Mouse (Mus musculus): ENCODE results near the gene Gm20388. TPM values are rescaled to one million over a fixed set of nuclear protein-coding genes. Genes with fewer than 3 reads are reported as not detected.

Gene Gm20388
- total and polyA plus RNA-seq, 3 experiments: 0.02 to 0.05 TPM; not detected in 1

GRCm38 (mm10) chr8:121377680-121378079 lies 1467.0 kb downstream of the Gm20388 start:
- H3K36me3 ChIP-seq (replicated peaks): no peaks in the 10 kb centered on the region
- H3K4me1 ChIP-seq (ENCODE audit: insufficient read depth, low read depth, low read length): no peaks in the 10 kb centered on the region
- no peak for DNase-seq (ENCODE audit: low spot score)
- H3K9me3 ChIP-seq (replicated peaks): peaks cover 91% of the 10 kb centered on the region
- TF ChIP-seq TAL1 (conservative IDR thresholded peaks at IDR 0.05; ENCODE audit: low read depth, low read length) (no peak), GATA1 (IDR thresholded peaks at IDR 0.05; ENCODE audit: borderline replicate concordance, low read length) (no peak), POLR2AphosphoS5 (IDR thresholded peaks at IDR 0.05; ENCODE audit: insufficient replicate concordance, low read depth, low read length) (no peak), CTCF (IDR thresholded peaks at IDR 0.05; ENCODE audit: low read depth, low read length) (no peak), GATA2 (IDR thresholded peaks at IDR 0.05; ENCODE audit: borderline replicate concordance, low read depth, low read length) (no peak)
- ATAC-seq (ENCODE audit: extremely low read depth, insufficient number of reproducible peaks, low FRiP score, poor library complexity, severe bottlenecking): no peak
- H3K27me3 ChIP-seq (ENCODE audit: insufficient read depth, low read length): no peaks in the 10 kb centered on the region
- no peak overlapping the region for H3K4me3 ChIP-seq (ENCODE audit: low read depth, low read length)

GRCm38 (mm10) chr8:121379387-121379786 lies 1468.7 kb downstream of the Gm20388 start:
- Histone ChIP-seq H3K27me3 (ENCODE audit: insufficient read depth, low read length) (no peaks in the 10 kb centered on the region), H3K4me1 (ENCODE audit: insufficient read depth, low read depth, low read length) (no peaks in the 10 kb centered on the region), H3K9me3 (replicated peaks) (peaks cover 91% of the 10 kb centered on the region), H3K36me3 (replicated peaks) (no peaks in the 10 kb centered on the region), H3K4me3 (ENCODE audit: low read depth, low read length) (no peak overlapping the region)
- no peak for TF ChIP-seq GATA1 (IDR thresholded peaks at IDR 0.05; ENCODE audit: borderline replicate concordance, low read length)
- TF ChIP-seq GATA2 (IDR thresholded peaks at IDR 0.05; ENCODE audit: borderline replicate concordance, low read depth, low read length): no peak
- no peak for TF ChIP-seq CTCF (IDR thresholded peaks at IDR 0.05; ENCODE audit: low read depth, low read length)
- TF ChIP-seq TAL1 (conservative IDR thresholded peaks at IDR 0.05; ENCODE audit: low read depth, low read length): no peak
- no peak for TF ChIP-seq POLR2AphosphoS5 (IDR thresholded peaks at IDR 0.05; ENCODE audit: insufficient replicate concordance, low read depth, low read length)
- DNase-seq (ENCODE audit: low spot score): no peak
- no peak for ATAC-seq (ENCODE audit: extremely low read depth, insufficient number of reproducible peaks, low FRiP score, poor library complexity, severe bottlenecking)

- no peak overlapping the region; the same call in 1 of the 2 replicates for H3K4me3 ChIP-seq (ENCODE audit: low read depth, low read length)
- TF ChIP-seq TAL1 (conservative IDR thresholded peaks at IDR 0.05; ENCODE audit: low read depth, low read length) (no peak), POLR2AphosphoS5 (IDR thresholded peaks at IDR 0.05; ENCODE audit: insufficient replicate concordance, low read depth, low read length) (no peak), GATA2 (IDR thresholded peaks at IDR 0.05; ENCODE audit: borderline replicate concordance, low read depth, low read length) (no peak), CTCF (IDR thresholded peaks at IDR 0.05; ENCODE audit: low read depth, low read length) (no peak), GATA1 (IDR thresholded peaks at IDR 0.05; ENCODE audit: borderline replicate concordance, low read length) (no peak)
- H3K27me3 ChIP-seq (ENCODE audit: insufficient read depth, low read length): no peaks in the 10 kb centered on the region
- H3K9me3 ChIP-seq (replicated peaks): peaks cover 88% of the 10 kb centered on the region
- no peak for DNase-seq (ENCODE audit: low spot score)
- ATAC-seq (ENCODE audit: extremely low read depth, insufficient number of reproducible peaks, low FRiP score, poor library complexity, severe bottlenecking): no peak
- H3K4me1 ChIP-seq (ENCODE audit: insufficient read depth, low read depth, low read length): no peaks in the 10 kb centered on the region
- no peaks in the 10 kb centered on the region for H3K36me3 ChIP-seq (replicated peaks)
Measured at GRCm38 (mm10) chr8:121382583-121383241, 1472.1 kb downstream of the Gm20388 start.

DNA sequence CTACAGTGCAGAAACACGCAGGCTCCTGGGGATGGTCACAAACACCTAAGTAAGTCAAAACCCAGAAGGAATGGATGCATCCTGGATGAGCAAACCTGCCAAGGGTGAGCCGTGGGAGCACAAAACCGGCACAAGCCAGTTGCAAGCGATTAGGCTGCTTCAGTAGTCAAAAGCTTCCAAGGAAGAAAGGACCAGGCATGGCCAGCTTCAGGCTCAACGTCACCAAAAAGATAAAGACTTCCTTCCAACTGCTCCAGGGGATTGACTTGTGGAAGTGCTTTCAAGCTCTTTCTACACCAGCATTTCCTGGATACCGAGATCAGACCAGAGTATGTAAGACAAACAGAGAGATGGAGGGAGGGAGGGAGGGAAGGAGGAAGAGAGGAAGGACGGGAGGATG lies 1474.9 kb downstream of the Gm20388 start:
- H3K4me3 ChIP-seq (ENCODE audit: low read depth, low read length): no peak overlapping the region
- H3K27me3 ChIP-seq (ENCODE audit: insufficient read depth, low read length): no peaks in the 10 kb centered on the region
- ATAC-seq (ENCODE audit: extremely low read depth, insufficient number of reproducible peaks, low FRiP score, poor library complexity, severe bottlenecking) (no peak), DNase-seq (ENCODE audit: low spot score) (no peak)
- TF ChIP-seq POLR2AphosphoS5 (IDR thresholded peaks at IDR 0.05; ENCODE audit: insufficient replicate concordance, low read depth, low read length): no peak
- no peak for TF ChIP-seq GATA1 (IDR thresholded peaks at IDR 0.05; ENCODE audit: borderline replicate concordance, low read length)
- no peak for TF ChIP-seq TAL1 (conservative IDR thresholded peaks at IDR 0.05; ENCODE audit: low read depth, low read length)
- no peak for TF ChIP-seq GATA2 (IDR thresholded peaks at IDR 0.05; ENCODE audit: borderline replicate concordance, low read depth, low read length)
- no peak for TF ChIP-seq CTCF (IDR thresholded peaks at IDR 0.05; ENCODE audit: low read depth, low read length)
- no peaks in the 10 kb centered on the region for H3K36me3 ChIP-seq (replicated peaks)
- H3K9me3 ChIP-seq (replicated peaks): peaks cover 89% of the 10 kb centered on the region
- no peaks in the 10 kb centered on the region for H3K4me1 ChIP-seq (ENCODE audit: insufficient read depth, low read depth, low read length)

GRCm38 (mm10) chr8:121390608-121391007 lies 1480.0 kb downstream of the Gm20388 start:
- H3K4me1 ChIP-seq (ENCODE audit: insufficient read depth, low read depth, low read length): no peaks in the 10 kb centered on the region
- H3K27me3 ChIP-seq (ENCODE audit: insufficient read depth, low read length): no peaks in the 10 kb centered on the region
- TF ChIP-seq GATA1 (IDR thresholded peaks at IDR 0.05; ENCODE audit: borderline replicate concordance, low read length) (no peak), CTCF (IDR thresholded peaks at IDR 0.05; ENCODE audit: low read depth, low read length) (no peak), POLR2AphosphoS5 (IDR thresholded peaks at IDR 0.05; ENCODE audit: insufficient replicate concordance, low read depth, low read length) (no peak), GATA2 (IDR thresholded peaks at IDR 0.05; ENCODE audit: borderline replicate concordance, low read depth, low read length) (no peak), TAL1 (conservative IDR thresholded peaks at IDR 0.05; ENCODE audit: low read depth, low read length) (no peak)
- H3K36me3 ChIP-seq (replicated peaks): no peaks in the 10 kb centered on the region
- H3K4me3 ChIP-seq (ENCODE audit: low read depth, low read length): no peak overlapping the region
- peaks cover 82% of the 10 kb centered on the region for H3K9me3 ChIP-seq (replicated peaks)
- DNase-seq (ENCODE audit: low spot score) (no peak), ATAC-seq (ENCODE audit: extremely low read depth, insufficient number of reproducible peaks, low FRiP score, poor library complexity, severe bottlenecking) (no peak)

DNA sequence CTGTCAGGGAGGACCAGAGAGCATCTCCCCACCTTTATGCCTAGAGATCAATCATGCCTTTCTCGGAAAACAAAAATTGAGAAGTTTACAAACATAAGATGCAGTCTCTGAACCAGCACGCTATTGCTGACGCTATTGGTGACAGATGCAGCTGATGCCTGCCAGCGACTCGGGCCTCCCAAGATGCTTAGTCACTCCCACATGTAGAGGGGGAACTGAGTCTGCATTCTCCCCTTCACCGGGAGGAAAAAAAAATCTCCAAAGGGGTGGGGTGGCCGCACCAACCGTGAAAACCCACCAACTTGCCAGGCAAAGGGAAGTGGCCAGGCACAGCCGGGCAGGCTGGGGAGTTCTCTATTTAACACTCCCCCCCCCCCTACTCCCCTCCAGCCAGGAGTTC lies 1480.6 kb downstream of the Gm20388 start:
- no peaks in the 10 kb centered on the region for H3K4me1 ChIP-seq (ENCODE audit: insufficient read depth, low read depth, low read length)
- ATAC-seq (ENCODE audit: extremely low read depth, insufficient number of reproducible peaks, low FRiP score, poor library complexity, severe bottlenecking) (no peak), DNase-seq (ENCODE audit: low spot score) (no peak)
- no peak overlapping the region for H3K4me3 ChIP-seq (ENCODE audit: low read depth, low read length)
- TF ChIP-seq GATA1 (IDR thresholded peaks at IDR 0.05; ENCODE audit: borderline replicate concordance, low read length): no peak
- no peak for TF ChIP-seq CTCF (IDR thresholded peaks at IDR 0.05; ENCODE audit: low read depth, low read length)
- no peak for TF ChIP-seq POLR2AphosphoS5 (IDR thresholded peaks at IDR 0.05; ENCODE audit: insufficient replicate concordance, low read depth, low read length)
- TF ChIP-seq GATA2 (IDR thresholded peaks at IDR 0.05; ENCODE audit: borderline replicate concordance, low read depth, low read length): no peak
- TF ChIP-seq TAL1 (conservative IDR thresholded peaks at IDR 0.05; ENCODE audit: low read depth, low read length): no peak
- H3K27me3 ChIP-seq (ENCODE audit: insufficient read depth, low read length): no peaks in the 10 kb centered on the region
- H3K36me3 ChIP-seq (replicated peaks): no peaks in the 10 kb centered on the region
- H3K9me3 ChIP-seq (replicated peaks): peaks cover 82% of the 10 kb centered on the region

All from G1E (cell line).